Mouse (Mus musculus): ENCODE data around the gene Pde9a. TPM values are rescaled to one million over a fixed set of nuclear protein-coding genes. Genes with fewer than 3 reads are reported as not detected.

Gene Pde9a
- total and polyA plus RNA-seq, 2 experiments from 2014 or later = 5.7 to 19.5 TPM

- ATAC-seq (ENCODE audit: insufficient read depth, low read depth) (no peak; the same call in 1 of the 2 replicates), DNase-seq (ENCODE audit: low spot score) (no peak)
- Histone ChIP-seq H3K4me1 (ENCODE audit: control insufficient read depth, insufficient read depth) (peaks cover 22% of the 10 kb centered on the region), H3K4me2 (ENCODE audit: low read depth, low read length) (no peak overlapping the region), H3K27ac (ENCODE audit: low read depth) (peak overlapping the region; percentile 35; the same call in 1 of the 2 replicates), H3K9me3 (replicated peaks; ENCODE audit: control insufficient read depth, low read length) (no peaks in the 10 kb centered on the region), H3K27me3 (ENCODE audit: control insufficient read depth, insufficient read depth, low read length) (no peaks in the 10 kb centered on the region), H3K9ac (replicated peaks; ENCODE audit: low read depth, low read length) (no peak overlapping the region), H3K4me3 (ENCODE audit: low read depth, low read length) (no peak overlapping the region), H3K36me3 (replicated peaks; ENCODE audit: control insufficient read depth, insufficient read depth, low read length) (no peaks in the 10 kb centered on the region)
- no peak for TF ChIP-seq CTCF (IDR thresholded peaks at IDR 0.05; ENCODE audit: low read depth)
- no peak for TF ChIP-seq EP300 (IDR thresholded peaks at IDR 0.05; ENCODE audit: low read depth)
- WGBS = 67% methylated on average over 17 of the region's 17 CpGs
These were observed 33.0 kb downstream of the Pde9a start for GRCm38 (mm10) chr17:31418804-31419597.

GRCm38 (mm10) chr17:31419598-31419950 is 33.6 kb downstream of the Pde9a start:
- Histone ChIP-seq H3K27ac (ENCODE audit: low read depth) (peak overlapping the region; percentile 35), H3K36me3 (replicated peaks; ENCODE audit: control insufficient read depth, insufficient read depth, low read length) (no peaks in the 10 kb centered on the region), H3K27me3 (ENCODE audit: control insufficient read depth, insufficient read depth, low read length) (no peaks in the 10 kb centered on the region), H3K9ac (replicated peaks; ENCODE audit: low read depth, low read length) (no peak overlapping the region), H3K4me3 (ENCODE audit: low read depth, low read length) (no peak overlapping the region), H3K4me1 (ENCODE audit: control insufficient read depth, insufficient read depth) (peaks cover 22% of the 10 kb centered on the region), H3K4me2 (ENCODE audit: low read depth, low read length) (no peak overlapping the region), H3K9me3 (replicated peaks; ENCODE audit: control insufficient read depth, low read length) (no peaks in the 10 kb centered on the region)
- 34% methylated on average over 2 of the region's 2 CpGs for WGBS
- DNase-seq (ENCODE audit: low spot score) = no peak
- ATAC-seq (ENCODE audit: insufficient read depth, low read depth) = peak; percentile 50; the same call in 1 of the 2 replicates
- no peak for TF ChIP-seq CTCF (IDR thresholded peaks at IDR 0.05; ENCODE audit: low read depth)
- TF ChIP-seq EP300 (IDR thresholded peaks at IDR 0.05; ENCODE audit: low read depth) = no peak

GRCm38 (mm10) chr17:31419995-31420394 is 34.0 kb downstream of the Pde9a start:
- WGBS = 28% methylated on average over 3 of the region's 3 CpGs
- Histone ChIP-seq H3K9ac (replicated peaks; ENCODE audit: low read depth, low read length) (no peak overlapping the region), H3K4me2 (ENCODE audit: low read depth, low read length) (no peak overlapping the region), H3K36me3 (replicated peaks; ENCODE audit: control insufficient read depth, insufficient read depth, low read length) (no peaks in the 10 kb centered on the region), H3K4me3 (ENCODE audit: low read depth, low read length) (no peak overlapping the region), H3K27me3 (ENCODE audit: control insufficient read depth, insufficient read depth, low read length) (no peaks in the 10 kb centered on the region), H3K4me1 (ENCODE audit: control insufficient read depth, insufficient read depth) (peaks cover 24% of the 10 kb centered on the region), H3K9me3 (replicated peaks; ENCODE audit: control insufficient read depth, low read length) (no peaks in the 10 kb centered on the region), H3K27ac (ENCODE audit: low read depth) (peak overlapping the region; percentile 35)
- ATAC-seq (ENCODE audit: insufficient read depth, low read depth) (peak; percentile 78), DNase-seq (ENCODE audit: low spot score) (peak; percentile 65)
- TF ChIP-seq EP300 (IDR thresholded peaks at IDR 0.05; ENCODE audit: low read depth) = peak; percentile 67; the same call in 1 of the 2 replicates
- no peak for TF ChIP-seq CTCF (IDR thresholded peaks at IDR 0.05; ENCODE audit: low read depth)

- no peak for ATAC-seq (ENCODE audit: insufficient read depth, low read depth)
- H3K4me2 ChIP-seq (ENCODE audit: low read depth, low read length) = no peak overlapping the region
- H3K27me3 ChIP-seq (ENCODE audit: control insufficient read depth, insufficient read depth, low read length) = no peaks in the 10 kb centered on the region
- TF ChIP-seq CTCF (IDR thresholded peaks at IDR 0.05; ENCODE audit: low read depth) = no peak
- TF ChIP-seq EP300 (IDR thresholded peaks at IDR 0.05; ENCODE audit: low read depth) = no peak
- H3K9ac ChIP-seq (replicated peaks; ENCODE audit: low read depth, low read length) = no peak overlapping the region
- 63% methylated on average over 16 of the region's 16 CpGs for whole genome bisulfite sequencing
- no peak for DNase-seq (ENCODE audit: low spot score)
- H3K4me1 ChIP-seq (ENCODE audit: control insufficient read depth, insufficient read depth) = peaks cover 30% of the 10 kb centered on the region
- 0 out of 2 replicates have a peak overlapping the region, but pooled peaks have one; percentile 16 for H3K27ac ChIP-seq (ENCODE audit: low read depth)
- H3K9me3 ChIP-seq (replicated peaks; ENCODE audit: control insufficient read depth, low read length) = no peaks in the 10 kb centered on the region
- no peaks in the 10 kb centered on the region for H3K36me3 ChIP-seq (replicated peaks; ENCODE audit: control insufficient read depth, insufficient read depth, low read length)
- H3K4me3 ChIP-seq (ENCODE audit: low read depth, low read length) = no peak overlapping the region
These were observed 34.6 kb downstream of the Pde9a start for GRCm38 (mm10) chr17:31420658-31421057.

- Histone ChIP-seq H3K36me3 (replicated peaks; ENCODE audit: control insufficient read depth, insufficient read depth, low read length) (no peaks in the 10 kb centered on the region), H3K9me3 (replicated peaks; ENCODE audit: control insufficient read depth, low read length) (no peaks in the 10 kb centered on the region), H3K4me3 (ENCODE audit: low read depth, low read length) (no peak overlapping the region), H3K27me3 (ENCODE audit: control insufficient read depth, insufficient read depth, low read length) (no peaks in the 10 kb centered on the region), H3K27ac (ENCODE audit: low read depth) (no peak overlapping the region), H3K4me2 (ENCODE audit: low read depth, low read length) (no peak overlapping the region), H3K9ac (replicated peaks; ENCODE audit: low read depth, low read length) (no peak overlapping the region), H3K4me1 (ENCODE audit: control insufficient read depth, insufficient read depth) (peaks cover 38% of the 10 kb centered on the region)
- ATAC-seq (ENCODE audit: insufficient read depth, low read depth) (no peak), DNase-seq (ENCODE audit: low spot score) (no peak)
- TF ChIP-seq CTCF (IDR thresholded peaks at IDR 0.05; ENCODE audit: low read depth) (no peak), EP300 (IDR thresholded peaks at IDR 0.05; ENCODE audit: low read depth) (no peak)
- 100% methylated on average over 1 of the region's 1 CpGs for WGBS
These were observed 36.4 kb downstream of the Pde9a start for GRCm38 (mm10) chr17:31422381-31422780.

Measured in heart, postnatal 0 days (tissue).